Mouse (Mus musculus): ENCODE data around the gene Mettl6. TPM values are rescaled to one million over a fixed set of nuclear protein-coding genes. Genes with fewer than 3 reads are reported as not detected.

Mettl6 gene
- total RNA-seq, 2 experiments from 2014 or later = 29.7 to 35.1 TPM

DNA sequence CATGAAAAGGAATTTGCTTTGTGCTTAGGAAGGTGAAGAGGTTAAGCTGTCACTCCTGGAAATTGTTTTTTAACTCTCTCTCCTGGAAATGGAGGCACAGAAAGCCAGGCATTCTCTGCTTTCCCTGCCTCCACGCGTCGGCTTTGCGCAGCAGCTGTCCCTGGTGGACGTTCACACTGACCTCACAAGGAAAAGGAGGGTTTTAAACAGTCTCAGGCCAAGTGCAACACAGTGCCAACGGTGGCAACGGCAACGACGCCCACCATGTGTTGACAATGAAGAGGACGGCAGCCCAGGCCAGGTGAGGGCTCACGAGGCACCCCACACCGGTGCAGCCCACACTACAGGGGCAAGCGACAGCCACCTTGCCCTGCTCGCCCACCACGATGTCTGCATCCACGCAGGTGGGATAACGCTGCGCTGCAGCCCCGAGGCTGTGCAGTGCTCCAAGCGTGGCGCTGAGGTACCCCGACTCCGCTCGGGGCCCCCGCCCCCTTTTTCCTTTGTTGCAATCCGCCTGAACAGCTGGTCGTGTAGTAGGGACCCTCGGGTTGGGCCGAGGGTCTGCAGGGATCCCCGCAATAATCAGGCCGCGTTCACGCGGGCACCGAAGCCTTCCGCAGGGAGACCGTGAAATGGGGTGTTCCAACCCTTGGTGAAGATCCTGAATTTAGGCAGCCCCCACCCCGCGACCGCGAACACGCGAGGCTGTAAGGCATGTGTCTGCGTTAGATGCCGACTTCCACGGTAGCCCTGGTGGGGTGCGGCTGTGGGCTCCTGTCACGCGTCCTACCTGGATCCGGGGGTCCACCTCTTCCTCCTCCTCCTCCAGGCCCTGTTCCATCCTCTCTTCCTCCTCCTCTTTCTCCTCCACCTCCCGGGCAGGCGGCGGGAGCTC lies 59.6 kb downstream of the Mettl6 start:
- intact Hi-C loops (cut with DNase I) = loop anchor here (5.0 kb wide), 1 partner anchor 53 kb away; no protein-coding TSS in a partner anchor

GRCm38 (mm10) chr14:31434426-31434825 lies 60.4 kb downstream of the Mettl6 start:
- intact Hi-C loops (cut with DNase I) = no loop called here

More for the DNA sequence above, 59.6 kb downstream of the Mettl6 start:
- peak in 1 of 2 experiments; percentile 44 for DNase-seq (ENCODE audit: low spot score in 2 of 2)

GRCm38 (mm10) chr14:31433851-31434360 lies 60.9 kb downstream of the Mettl6 start:
- intact Hi-C loops (cut with DNase I) = no loop called here
- no peak for DNase-seq (ENCODE audit: low spot score in 2 of 2)

More at GRCm38 (mm10) chr14:31434426-31434825, 60.4 kb downstream of the Mettl6 start:
- DNase-seq (ENCODE audit: low spot score in 2 of 2) = no peak

DNA sequence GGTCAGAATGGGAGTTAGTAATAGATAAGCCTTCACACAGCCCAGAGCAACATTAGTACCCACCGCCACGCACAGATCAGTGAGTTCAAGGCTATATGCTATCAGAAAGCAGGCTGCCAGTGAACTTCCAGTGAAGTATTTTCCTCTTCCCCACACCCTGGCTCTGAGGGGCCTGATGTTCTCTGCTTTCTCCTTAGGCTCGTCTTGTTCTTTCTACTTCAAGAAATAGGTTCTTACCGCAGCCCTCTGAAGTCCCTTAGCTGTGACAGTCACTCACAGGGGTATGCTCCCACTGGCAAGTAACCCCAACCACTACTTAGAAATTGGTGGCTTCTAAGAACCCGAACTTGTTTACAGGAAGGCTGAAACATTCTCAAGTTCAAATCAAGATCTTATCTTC lies 61.7 kb downstream of the Mettl6 start:
- intact Hi-C loops (cut with DNase I) = no loop called here
- no peak for DNase-seq (ENCODE audit: low spot score in 2 of 2)

GRCm38 (mm10) chr14:31432424-31432823 lies 62.4 kb downstream of the Mettl6 start:
- no peak for DNase-seq (ENCODE audit: low spot score in 2 of 2)
- intact Hi-C loops (cut with DNase I) = no loop called here

- no peak for DNase-seq (ENCODE audit: low spot score in 2 of 2)
- intact Hi-C loops (cut with DNase I) = no loop called here
Measured at GRCm38 (mm10) chr14:31431789-31432330, 63.0 kb downstream of the Mettl6 start.

GRCm38 (mm10) chr14:31429004-31429395 lies 65.8 kb downstream of the Mettl6 start:
- DNase-seq (ENCODE audit: low spot score in 2 of 2) = no peak
- intact Hi-C loops (cut with DNase I) = no loop called here

DNA sequence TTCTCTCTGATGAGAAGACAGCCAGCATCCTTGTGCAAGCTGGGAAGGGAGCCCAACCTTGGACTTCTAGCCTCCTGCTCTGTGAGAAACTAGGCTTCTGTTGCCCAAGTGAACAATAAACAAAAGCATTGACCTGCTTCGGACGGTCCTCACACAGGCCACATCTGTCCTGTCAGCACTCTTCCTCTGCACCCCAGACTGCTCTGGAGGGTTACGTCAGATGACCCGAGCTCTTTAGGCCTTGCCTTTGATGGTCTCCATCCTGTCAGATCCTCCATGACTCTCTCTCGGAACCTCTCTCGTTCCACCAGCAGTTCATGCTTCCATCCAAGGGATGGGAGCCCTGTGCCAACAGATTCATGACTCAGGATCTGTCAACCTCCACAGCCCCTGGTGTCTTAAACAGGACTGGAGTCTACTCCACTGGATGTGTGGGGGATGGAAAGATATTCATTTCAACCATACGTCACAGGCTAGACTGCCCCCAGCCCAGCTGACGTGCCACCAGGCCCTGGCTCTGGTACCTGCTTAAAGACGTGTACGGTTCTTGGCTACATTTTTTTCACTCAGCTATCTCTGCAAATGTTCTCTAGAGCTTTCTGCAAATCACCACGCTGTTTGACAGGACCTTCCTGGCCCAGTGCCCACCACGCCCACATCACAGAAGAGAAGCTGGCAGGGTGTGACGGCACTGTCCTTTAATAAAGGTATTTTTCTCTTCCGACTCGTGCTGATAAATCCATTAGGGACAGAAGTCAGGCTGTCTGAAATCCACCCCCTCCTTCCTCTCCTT lies 66.4 kb downstream of the Mettl6 start:
- intact Hi-C loops (cut with DNase I) = no loop called here
- peak; percentile 76 to 80 for DNase-seq (ENCODE audit: low spot score in 2 of 2)

Other genes starting within 250 kb of the Mettl6 start
- gene Phf7, start 243.7 kb downstream of the Mettl6 start, total RNA-seq (2021) = 1 to 10 TPM; 4.4 to 4.6 TPM
- 100 to 1,000 TPM; 144 to 148 TPM for gene Bap1, start 243.6 kb downstream of the Mettl6 start, total RNA-seq (2021)
- 1 to 10 TPM; 4.7 to 4.9 TPM for gene Dnah1, start 171.1 kb downstream of the Mettl6 start, total RNA-seq (2021)
- gene Capn7, start 158.4 kb downstream of the Mettl6 start, total RNA-seq (2021) = 10 to 100 TPM; 31.0 to 39.9 TPM
- gene Sh3bp5, start 59.0 kb downstream of the Mettl6 start, total RNA-seq (2021) = 10 to 100 TPM; 60.1 to 60.2 TPM
- gene Eaf1, start 641 bp downstream of the Mettl6 start, total RNA-seq (2021) = 10 to 100 TPM; 12.4 to 13.8 TPM
- gene Colq, start 96.3 kb upstream of the Mettl6 start, total RNA-seq (2021) = 1 to 10 TPM; 1.4 to 2.6 TPM
- gene Gm49387, start 145.8 kb upstream of the Mettl6 start, total RNA-seq (2021) = under 1 TPM in 1 of 2 experiments, not detected in 1; 0.44 TPM
- gene Btd, start 146.0 kb upstream of the Mettl6 start, total RNA-seq (2021) = 1 to 10 TPM; 7.8 to 9.2 TPM
- 1 to 10 TPM; 6.1 to 6.3 TPM for gene Hacl1, start 146.2 kb upstream of the Mettl6 start, total RNA-seq (2021)